Mouse (Mus musculus) lung, postnatal 14 days (tissue): ENCODE measurements around the gene Cdh3.
"Not testable (repeated sequence)": the region's sequence is repeated elsewhere in the genome, so short reads cannot be mapped to it uniquely, and the experiment has no call there.

Experiments used
- DNase-seq: peaks from one replicate; pipeline ENCODE4 v3.0.0; 2021

The Cdh3 gene

GRCm38 (mm10) chr8:106572175-106572574 lies 61.5 kb downstream of the Cdh3 start:
- not testable (repeated sequence) for DNase-seq

DNA sequence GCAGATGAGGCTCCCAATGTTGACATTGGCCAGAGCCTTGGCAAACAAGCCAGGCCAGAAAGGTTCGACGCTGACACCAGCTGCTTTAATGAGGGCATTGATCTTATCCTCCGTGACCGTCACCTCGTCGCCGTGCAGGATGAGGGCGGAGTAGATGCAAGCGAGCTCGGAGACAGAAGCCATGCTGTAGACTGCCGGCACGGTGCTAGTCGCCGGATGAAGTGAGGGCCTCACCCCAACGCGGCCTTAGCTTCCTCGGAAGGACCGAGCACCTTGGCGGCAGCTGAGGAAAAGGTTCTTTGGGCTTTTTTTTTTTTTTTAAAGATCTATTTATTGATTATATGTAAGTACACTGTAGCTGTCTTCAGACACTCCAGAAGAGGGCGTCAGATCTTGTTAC lies 62.5 kb downstream of the Cdh3 start, which contains the start of gene Gm10073:
Gm10073 (minus strand) TSS at position 294 of the 400 bp plus-strand sequence.
- DNase-seq, result not testable (repeated sequence)

DNA sequence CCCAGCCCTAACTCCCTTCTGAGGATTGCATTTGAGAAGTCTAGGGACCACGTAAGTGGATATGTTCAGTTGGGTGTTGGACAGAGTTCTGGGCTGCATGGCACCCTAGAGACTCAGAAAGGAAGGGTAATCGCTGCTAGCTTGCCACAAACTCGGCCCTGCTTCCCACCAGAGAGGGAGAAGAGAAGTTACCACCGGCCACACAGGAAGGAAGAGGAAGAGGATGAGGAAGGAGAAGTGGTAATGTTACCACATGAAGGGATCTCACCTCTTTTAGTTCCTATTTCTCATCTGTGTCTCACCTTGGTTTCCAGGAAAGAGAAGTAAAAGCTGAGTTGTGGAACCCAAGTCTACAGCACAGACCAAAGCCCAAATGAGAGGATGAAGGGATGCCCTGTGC lies 63.6 kb downstream of the Cdh3 start:
- no peak for DNase-seq

GRCm38 (mm10) chr8:106576849-106577555 lies 66.3 kb downstream of the Cdh3 start:
- DNase-seq, result peak; percentile 18

DNA sequence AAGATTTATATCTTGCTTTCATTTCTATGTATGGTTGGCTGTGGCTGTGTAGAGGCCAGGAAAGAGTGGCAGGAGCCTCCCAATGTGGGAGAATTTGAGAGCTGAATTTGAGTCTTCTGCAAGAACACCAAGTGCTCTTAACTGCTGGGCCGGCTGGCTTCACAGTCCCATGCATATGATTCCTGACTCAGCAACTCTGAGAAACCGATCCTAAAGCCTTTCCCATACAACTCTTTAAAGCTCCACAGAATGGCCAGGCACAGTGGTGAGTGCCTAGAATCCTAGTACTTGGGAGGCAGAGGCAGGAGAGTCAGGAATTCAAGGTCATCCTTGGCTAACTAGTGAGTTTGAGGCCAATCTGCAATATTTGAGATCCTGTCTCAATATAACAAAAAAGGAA lies 68.8 kb downstream of the Cdh3 start:
- no peak for DNase-seq

GRCm38 (mm10) chr8:106581344-106582088 lies 70.8 kb downstream of the Cdh3 start:
- no peak for DNase-seq

DNA sequence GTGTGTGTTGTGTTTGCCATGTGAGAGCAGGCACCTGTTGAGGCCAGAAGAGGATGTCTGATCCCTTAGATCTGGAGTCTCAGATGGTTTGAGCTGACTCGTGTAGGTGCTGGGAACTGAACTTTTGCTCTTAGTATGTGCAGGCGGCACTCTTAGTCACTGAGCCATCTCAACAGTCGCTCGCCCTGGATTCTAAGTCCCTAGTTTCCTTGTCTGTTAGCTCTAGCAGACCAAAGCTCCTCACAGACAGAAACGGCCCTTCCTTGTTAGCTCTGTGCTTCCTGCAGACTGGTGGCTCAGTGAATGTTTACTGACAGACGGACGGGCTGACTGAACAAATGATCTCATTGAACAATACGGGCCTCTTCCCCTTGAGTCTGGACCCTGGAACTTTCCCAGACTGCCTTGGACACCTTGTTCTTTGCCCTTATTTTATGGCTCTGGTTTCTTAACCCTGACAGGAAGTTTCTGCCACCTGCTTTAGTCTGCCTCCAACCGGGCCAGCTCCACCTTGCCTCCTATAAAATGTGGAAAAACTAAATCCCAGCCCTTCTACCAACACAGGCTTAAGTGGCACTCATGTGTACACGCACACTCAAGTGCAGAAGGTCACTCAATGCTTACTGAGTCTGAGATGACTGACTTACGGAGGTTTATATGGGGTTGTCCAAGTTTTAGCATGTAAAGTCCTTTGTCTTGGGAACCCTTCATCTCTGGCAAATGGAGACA lies 74.4 kb downstream of the Cdh3 start:
- DNase-seq, result no peak

GRCm38 (mm10) chr8:106585671-106586037 lies 75.0 kb downstream of the Cdh3 start:
- DNase-seq, result no peak

GRCm38 (mm10) chr8:106586896-106587295 lies 76.2 kb downstream of the Cdh3 start:
- DNase-seq, result no peak

- no peak for DNase-seq
Measured at GRCm38 (mm10) chr8:106588443-106589431, 78.0 kb downstream of the Cdh3 start.

DNA sequence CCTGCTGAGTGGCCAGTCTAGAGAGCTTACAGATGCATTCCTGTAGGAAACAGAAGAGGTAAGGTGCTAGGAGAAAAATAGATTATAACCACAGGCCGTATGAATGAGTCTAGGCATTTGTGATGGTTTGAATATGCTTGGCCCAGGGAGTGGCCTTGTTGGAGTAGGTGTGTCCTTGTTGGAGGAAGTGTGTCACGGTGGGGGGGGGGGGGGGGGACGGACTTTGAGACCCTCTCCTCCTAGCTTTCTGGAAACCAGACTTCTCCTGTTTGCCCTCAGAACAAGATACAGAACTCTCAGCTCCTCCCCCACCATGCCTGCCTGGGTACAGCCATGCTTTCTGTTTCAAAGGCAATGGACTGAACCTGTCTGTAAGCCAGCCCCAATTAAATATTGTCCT lies 81.8 kb downstream of the Cdh3 start:
- no peak for DNase-seq

DNA sequence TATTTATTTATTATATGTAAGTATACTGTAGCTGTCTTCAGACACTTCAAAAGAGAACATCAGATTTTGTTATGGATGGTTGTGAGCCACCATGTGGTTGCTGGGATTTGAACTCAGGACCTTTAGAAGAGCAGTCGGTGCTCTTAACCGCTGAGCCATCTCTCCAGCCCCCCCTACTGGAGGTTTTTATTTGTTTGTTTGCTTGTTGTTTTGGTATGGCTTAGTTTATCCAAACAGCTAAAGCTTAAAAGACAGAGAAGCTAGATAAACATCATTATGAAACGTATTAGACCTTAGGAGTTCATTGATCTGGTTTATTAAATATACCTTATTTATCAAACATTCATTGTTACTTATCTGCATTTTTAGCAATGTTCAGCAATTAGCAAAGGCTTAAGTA lies 84.9 kb downstream of the Cdh3 start:
- not testable (repeated sequence) for DNase-seq

DNA sequence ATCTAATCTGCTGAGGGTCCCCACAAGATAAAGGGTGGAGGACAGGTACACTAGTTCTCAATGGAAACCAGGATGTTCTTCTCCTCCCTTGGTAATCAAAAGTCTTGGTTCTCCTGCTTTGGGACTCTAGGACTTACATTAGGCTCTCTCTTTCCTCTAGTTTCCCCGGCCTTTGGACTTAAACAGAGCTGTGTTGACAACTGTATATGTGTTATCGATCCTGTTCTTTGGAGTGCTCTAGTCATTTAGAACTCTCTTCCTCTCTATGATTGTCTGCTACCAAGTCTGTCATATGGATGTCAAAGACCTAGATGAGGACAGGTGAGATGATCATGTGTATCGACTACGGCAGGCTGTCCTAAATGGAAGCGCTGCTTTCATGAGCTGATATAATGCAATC lies 86.4 kb downstream of the Cdh3 start:
- no peak for DNase-seq

DNA sequence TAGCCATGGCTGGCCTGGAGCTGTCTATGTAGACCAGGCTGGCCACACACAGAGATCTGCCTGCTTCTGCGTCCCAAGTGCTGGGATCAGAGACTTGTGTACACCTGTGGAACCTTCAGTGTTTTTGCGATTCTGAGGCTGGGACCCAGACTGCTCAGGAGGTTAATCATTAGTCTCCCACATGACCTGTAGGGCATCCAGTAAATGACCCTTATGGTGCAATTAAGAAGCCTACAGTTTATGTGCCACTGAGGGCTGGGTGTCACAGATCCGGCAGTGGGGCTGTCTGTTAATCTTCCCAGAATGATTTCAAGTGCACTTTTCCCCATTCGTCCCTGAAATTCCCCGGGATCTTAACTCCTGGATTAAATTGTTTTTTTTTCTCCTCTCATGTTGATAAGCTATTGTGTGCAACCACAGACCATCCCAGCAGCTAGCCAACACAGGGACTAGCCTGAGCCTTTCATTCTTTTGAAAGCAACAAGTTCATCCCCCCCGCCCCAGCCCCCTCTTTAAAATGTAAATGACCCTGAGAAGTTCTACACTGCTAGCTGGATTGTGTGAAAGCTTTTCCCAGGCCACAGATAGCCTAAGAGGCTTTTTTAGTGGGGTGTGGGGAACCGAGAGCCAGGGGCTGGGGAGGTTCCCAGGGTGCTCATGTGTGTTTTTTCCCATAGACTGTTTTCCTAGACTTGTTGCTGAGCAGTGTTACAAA lies 88.7 kb downstream of the Cdh3 start:
- DNase-seq, result no peak

GRCm38 (mm10) chr8:106603131-106603819 lies 92.6 kb downstream of the Cdh3 start, which contains the start of gene Cdh1:
Cdh1 (plus strand) TSS chr8:106603351.
- DNase-seq, result peak; percentile 85

DNA sequence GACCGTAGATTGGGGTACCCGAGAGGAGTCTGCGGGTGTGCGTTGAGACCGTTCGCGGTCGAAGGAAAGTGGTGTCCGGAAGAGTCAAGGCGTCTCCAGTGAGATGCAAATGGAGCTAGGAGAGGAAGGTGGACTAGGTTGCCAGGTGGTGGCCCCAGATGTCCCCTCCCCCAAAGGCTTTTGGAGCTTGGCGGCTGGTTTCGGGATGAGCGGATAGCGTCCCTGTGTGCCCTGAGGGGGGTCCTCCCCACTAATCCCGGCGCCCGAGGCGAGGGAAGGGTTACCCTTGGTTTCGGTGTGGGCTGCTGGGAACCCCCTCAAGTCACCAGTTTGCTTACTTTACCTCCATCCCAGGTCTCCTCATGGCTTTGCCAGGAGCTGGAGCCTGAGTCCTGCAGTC lies 93.2 kb downstream of the Cdh3 start:
- DNase-seq, result no peak

DNA sequence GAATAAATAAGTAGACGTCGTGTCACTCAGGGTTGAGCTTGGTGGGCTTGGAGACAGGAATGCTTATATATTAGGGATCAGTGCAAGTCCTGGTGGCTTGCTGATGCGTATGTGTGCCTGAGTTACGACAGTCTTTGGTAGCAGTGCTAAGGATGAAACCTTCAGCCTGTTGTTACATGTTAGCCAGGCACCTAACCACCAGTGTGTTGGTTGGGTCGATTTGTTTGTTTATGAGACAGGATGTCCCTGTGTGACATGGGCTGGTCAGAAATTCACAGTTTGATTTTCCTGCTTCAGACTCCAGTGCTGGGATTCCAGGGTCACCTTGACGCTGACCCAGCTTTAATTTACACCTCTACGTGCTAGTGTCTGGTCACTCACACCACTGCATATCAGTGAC lies 95.0 kb downstream of the Cdh3 start:
- no peak for DNase-seq

DNA sequence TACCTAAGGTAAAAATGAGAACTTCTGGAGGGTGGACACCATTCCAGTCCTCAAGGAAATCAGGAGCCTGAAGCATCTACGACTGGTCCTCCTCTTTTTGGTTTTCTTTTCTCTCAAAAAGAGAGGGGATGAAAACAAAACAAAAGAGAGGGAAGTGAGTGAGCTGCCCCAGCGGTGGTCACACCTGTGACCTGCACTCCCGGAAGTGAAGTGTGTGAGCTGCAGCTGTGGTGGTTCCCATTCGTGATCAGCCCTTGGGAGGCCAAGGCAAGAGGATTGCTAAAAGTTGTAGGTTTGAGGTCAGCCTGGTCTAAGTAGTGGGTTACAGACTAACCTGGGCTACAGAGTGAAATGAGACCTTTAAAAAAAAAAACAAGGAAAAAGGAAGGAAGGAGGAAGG lies 95.4 kb downstream of the Cdh3 start:
- DNase-seq, result no peak

DNA sequence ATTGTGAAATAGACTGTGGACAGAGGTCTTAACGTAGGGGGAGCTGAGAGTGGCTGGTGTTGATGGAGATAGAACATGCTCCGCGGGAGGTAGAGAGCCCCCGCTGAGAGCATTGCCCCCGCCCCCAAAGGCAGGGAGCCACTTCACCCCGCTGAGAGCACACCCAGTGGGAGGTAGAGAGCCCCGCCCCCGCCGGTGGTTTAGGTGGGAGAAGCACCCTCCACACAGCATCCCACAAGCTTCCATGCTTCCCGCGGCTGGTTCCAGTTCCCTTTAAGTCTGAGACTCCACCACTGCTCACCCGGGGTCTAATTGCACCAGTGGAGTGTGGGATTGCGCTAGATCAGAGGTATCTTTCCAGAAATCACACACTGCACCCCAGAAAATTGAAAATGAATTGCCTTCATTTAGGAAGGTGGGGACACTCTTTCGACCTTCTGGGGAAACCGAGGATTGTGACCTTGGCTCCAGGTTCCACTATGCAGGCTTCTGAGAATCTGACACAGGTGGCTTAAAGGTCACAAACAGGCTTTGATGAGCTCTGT lies 96.0 kb downstream of the Cdh3 start:
- DNase-seq, result no peak
